Mouse (Mus musculus) T-helper 17 cell (primary cell): ENCODE measurements around the gene Gm9903.

Source experiments
- in situ Hi-C, 2 experiments: fragments of 300-600 bp; cut with MboI, MseI; formaldehyde crosslinking; loops; 1 replicate in 1 of 2; 2 replicates in 1 of 2; pipeline ENCODE4 v1.15.1; 2025; ENCODE audit warnings: high pct_unique_total_duplicates in 2 of 2

Gm9903 gene

GRCm38 (mm10) chr5:33638826-33639225, 9.1 kb downstream of the Gm9903 start:
- in situ Hi-C loops = no loop called here

DNA sequence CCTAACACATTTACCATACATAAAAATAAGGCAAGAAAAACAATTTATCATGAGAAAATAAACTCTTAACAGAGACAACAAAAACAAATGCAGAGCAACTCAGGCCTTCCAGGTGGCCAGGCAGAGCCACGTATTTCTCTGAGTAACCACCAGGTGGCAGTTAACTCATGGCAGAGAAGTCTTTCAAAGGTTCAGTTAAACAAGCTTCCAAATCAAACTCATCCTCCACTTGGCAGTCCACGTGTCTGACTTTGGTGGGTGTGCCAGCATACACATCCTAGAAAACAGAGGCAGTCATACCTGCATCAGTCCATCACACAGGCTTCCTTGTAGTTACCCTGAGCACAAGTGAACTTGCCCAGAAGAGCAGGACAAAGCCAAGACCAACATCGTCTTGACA, 10.9 kb downstream of the Gm9903 start:
- in situ Hi-C loops = loop anchor here in 1 of 2 experiments (10.0 kb wide), 1 partner anchor 994 kb away; the partner anchor contains the start of gene Mfsd10

DNA sequence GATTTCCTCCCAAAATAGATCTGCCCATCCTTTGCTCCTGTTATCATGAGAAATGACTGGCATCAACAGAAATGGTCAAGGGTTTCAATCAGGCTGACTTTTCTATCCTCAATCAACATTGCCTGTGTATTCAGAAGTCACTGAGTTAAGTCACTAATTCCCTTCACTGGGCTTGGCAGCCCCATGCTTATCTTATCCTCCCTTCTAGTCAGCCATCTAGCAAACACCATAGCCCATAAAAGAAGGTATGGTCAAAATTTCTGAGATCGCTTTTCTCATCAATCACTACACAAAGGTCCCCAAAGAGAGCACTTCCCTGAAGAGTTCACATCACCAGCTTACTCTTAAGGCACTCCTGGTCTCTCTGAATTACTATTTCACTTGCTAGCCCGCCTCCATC, 21.3 kb downstream of the Gm9903 start:
- in situ Hi-C loops = loop anchor here in 1 of 2 experiments (10.0 to 25.0 kb wide), 2 partner anchors 924 to 1514 kb away; partner anchors contain the start of genes Add1 and Fosl2

GRCm38 (mm10) chr5:33651541-33651920, 21.8 kb downstream of the Gm9903 start:
- in situ Hi-C loops = loop anchor here in 1 of 2 experiments (10.0 to 25.0 kb wide), 2 partner anchors 923 to 1514 kb away; partner anchors contain the start of genes Add1 and Fosl2

GRCm38 (mm10) chr5:33651921-33652782, 22.4 kb downstream of the Gm9903 start, which contains the start of gene Slbp:
Slbp (minus strand) TSS chr5:33652574.
- in situ Hi-C loops = loop anchor here in 1 of 2 experiments (10.0 to 25.0 kb wide), 2 partner anchors 923 to 1515 kb away; partner anchors contain the start of genes Add1 and Fosl2

DNA sequence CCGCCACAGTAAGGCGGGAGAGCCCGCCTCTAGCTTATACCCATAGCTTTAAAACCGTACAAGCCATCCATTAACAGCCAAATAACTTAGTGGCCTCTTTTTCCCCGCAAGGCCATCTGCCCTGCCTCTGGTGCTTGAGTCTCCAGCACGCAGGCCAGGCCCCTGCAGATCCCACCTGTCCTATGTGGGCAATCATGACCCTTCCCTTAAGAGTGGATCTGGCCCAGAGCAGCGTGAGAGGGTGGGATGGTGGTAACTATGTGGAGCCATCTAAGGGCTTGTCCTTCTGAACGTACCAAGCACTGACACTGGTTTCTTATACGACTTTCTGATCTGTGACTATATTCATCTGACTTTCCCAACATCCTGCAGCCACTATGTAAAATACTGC, 23.1 kb downstream of the Gm9903 start:
- in situ Hi-C loops = loop anchor here in 1 of 2 experiments (10.0 to 25.0 kb wide), 2 partner anchors 922 to 1515 kb away; partner anchors contain the start of genes Add1 and Fosl2

DNA sequence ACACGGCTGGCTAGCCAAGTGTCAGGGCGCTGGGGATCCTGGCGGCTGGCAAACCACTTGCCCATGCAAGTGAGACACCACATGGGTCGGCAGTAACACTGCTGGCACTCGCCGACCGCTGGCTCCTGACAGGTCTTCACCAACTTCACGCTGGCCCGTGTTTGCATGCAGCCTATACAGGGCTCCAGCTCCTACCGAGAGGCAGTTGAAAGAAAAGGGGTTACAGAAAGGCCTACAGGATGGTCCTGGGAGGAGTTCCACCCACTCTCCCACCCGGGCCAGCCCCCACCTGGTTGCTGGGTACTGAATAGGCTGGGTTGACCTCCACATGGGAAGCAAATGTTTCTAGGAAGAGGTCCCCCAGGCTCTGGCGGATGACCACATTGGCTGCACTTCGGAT, 24.7 kb downstream of the Gm9903 start:
- in situ Hi-C loops = loop anchor here in 1 of 2 experiments (10.0 to 25.0 kb wide), 2 partner anchors 920 to 1517 kb away; partner anchors contain the start of genes Add1 and Fosl2

DNA sequence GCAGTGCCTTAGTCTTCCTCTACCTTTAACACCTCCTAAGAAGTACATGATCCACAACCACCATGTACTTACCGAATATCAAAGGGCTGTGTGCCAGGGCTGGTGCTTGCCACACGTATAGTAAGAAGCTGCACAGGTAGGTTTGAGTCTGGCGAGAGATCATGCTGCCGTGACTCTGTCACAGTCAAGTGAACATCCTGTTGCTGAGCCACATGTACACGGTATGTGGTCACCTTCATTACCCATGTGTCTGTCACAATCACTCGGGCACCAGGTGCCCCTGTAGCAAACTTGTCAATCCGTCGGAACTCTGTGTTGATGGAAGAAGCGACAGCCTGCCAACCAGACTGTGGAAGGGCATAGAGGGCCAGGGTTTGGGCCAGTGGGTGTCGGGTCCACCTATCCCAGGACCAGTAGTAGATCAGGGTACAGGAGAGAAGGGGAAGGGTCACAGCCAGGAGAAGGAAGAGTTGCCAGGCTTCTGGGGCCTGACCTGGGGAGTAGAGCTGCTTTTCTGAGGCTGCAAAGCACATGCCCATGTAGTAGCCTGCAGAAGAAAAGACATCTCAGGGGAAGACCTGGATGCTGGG, 25.6 kb downstream of the Gm9903 start:
- in situ Hi-C loops = loop anchor here in 1 of 2 experiments (5.0 to 25.0 kb wide), 3 partner anchors 282 to 1518 kb away; partner anchors contain the start of genes Add1, Fosl2 and Nelfa

- in situ Hi-C loops = loop anchor here in 1 of 2 experiments (5.0 to 25.0 kb wide), 3 partner anchors 281 to 1519 kb away; partner anchors contain the start of genes Add1, Fosl2 and Nelfa
These were observed 27.0 kb downstream of the Gm9903 start for GRCm38 (mm10) chr5:33656739-33657138.

GRCm38 (mm10) chr5:33657251-33657786, 27.6 kb downstream of the Gm9903 start:
- in situ Hi-C loops = loop anchor here in 1 of 2 experiments (5.0 to 25.0 kb wide), 3 partner anchors 280 to 1520 kb away; partner anchors contain the start of genes Add1, Fosl2 and Nelfa

- in situ Hi-C loops = loop anchor here in 1 of 2 experiments (5.0 to 25.0 kb wide), 3 partner anchors 279 to 1521 kb away; partner anchors contain the start of genes Add1, Fosl2 and Nelfa
These were observed 28.3 kb downstream of the Gm9903 start, which contains the start of the genes Tacc3 and Tmem129 for GRCm38 (mm10) chr5:33657787-33658663. Tacc3 (plus strand) TSS chr5:33658128. Tmem129 (minus strand) TSS chr5:33658416.

GRCm38 (mm10) chr5:33658664-33659050, 28.9 kb downstream of the Gm9903 start:
- in situ Hi-C loops = loop anchor here in 1 of 2 experiments (5.0 to 25.0 kb wide), 3 partner anchors 279 to 1521 kb away; partner anchors contain the start of genes Add1, Fosl2 and Nelfa

- in situ Hi-C loops = loop anchor here in 1 of 2 experiments (25.0 kb wide), 1 partner anchor 1531 kb away; the partner anchor contains the start of gene Fosl2
These were observed 38.5 kb downstream of the Gm9903 start for GRCm38 (mm10) chr5:33668223-33668622.

GRCm38 (mm10) chr5:33671659-33672058, 41.9 kb downstream of the Gm9903 start:
- in situ Hi-C loops = loop anchor here in 1 of 2 experiments (25.0 kb wide), 1 partner anchor 1534 kb away; the partner anchor contains the start of gene Fosl2

GRCm38 (mm10) chr5:33674439-33674838, 44.7 kb downstream of the Gm9903 start:
- in situ Hi-C loops = loop anchor here in 1 of 2 experiments (25.0 kb wide), 1 partner anchor 1537 kb away; the partner anchor contains the start of gene Fosl2

DNA sequence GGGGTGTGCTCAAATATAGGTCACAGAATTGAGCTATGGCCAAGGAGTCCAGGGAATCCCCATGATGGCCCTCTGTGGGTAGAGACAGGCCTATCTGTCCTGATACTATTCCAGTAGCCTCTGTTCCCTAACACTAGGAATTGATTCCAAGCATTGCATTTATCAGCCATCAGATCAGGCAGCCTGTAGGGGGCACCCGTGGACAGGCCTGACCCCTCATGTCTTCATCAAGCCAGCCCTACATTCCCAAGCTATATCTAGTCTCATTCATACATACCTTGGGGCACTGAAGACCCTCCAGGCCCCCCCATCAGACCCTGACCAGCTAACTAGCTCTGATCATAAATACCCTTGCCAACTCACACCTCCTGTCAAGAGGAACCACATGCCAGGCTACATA, 46.2 kb downstream of the Gm9903 start:
- in situ Hi-C loops = no loop called here

DNA sequence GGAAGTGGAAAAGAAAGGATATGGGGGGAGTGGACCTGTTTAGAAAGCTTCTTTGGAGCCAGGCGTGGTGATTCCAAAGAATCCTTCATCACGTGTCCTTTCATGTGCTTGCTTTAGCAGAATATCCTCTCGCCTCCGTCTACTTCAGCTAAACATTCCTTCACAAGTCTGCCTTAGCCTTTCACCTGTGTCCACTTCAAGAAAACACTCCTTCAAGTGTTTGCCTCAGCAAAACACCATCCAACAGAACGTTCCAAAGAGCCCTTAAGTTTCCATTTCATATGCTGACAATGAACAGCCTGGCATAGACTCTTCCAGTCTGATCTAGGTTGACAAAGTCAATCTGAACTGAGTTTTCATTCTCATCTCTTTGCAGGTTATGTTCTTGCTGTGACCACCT, 48.5 kb downstream of the Gm9903 start:
- in situ Hi-C loops = no loop called here

DNA sequence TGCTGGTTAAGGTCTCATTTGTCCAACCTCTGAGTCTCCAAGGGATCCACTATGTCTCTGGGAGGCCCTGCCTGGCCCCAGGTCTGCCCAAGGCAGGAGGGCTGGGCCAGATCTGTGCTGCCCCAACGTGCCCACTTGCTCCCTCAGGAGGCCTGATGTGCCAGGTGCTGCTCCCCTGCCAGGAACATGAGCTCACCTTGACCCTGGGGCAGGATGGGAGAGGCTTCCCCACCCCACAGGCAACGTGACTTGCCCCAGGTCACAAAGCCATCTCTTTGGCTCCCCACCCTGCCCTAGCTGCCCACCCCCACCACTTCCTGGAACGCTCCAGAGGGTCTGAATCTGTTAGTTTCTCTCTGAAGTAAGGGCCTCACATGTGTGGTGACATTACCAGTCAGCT, 51.3 kb downstream of the Gm9903 start:
- in situ Hi-C loops = no loop called here
